Mouse (Mus musculus) neutrophil, adult 83 days (primary cell): Measurements from ENCODE around the gene Kif23. TPM values are rescaled to one million over a fixed set of nuclear protein-coding genes. Genes with fewer than 3 reads are reported as not detected.

Experiments used
- total RNA-seq, 2 experiments: library from RNA; stranded (reverse); gene quantifications; one replicate each; pipeline ENCODE4 v1.2.4; 2023

Gene Kif23
- 100 to 1,000 TPM; 132 to 148 TPM for total RNA-seq

GRCm38 (mm10) chr9:61946623-61947401 is at the start of gene Kif23:
Kif23 (minus strand) TSS chr9:61946774.

GRCm38 (mm10) chr9:61914203-61914916 is 32.2 kb downstream of the Kif23 start, which contains the start of gene Rplp1:
Rplp1 (minus strand) TSS chr9:61914542.

Other genes starting within 250 kb of the Kif23 start
- 1,000 to 10,000 TPM; 1,379 to 1,608 TPM for gene Rplp1, start 32.2 kb downstream of the Kif23 start, total RNA-seq
- gene Paqr5, start 80.1 kb upstream of the Kif23 start, total RNA-seq, result under 1 TPM; 0.49 to 0.57 TPM
- 1 to 10 TPM; 5.3 to 6.0 TPM for gene Glce, start 175.9 kb upstream of the Kif23 start, total RNA-seq